Mouse (Mus musculus) hindbrain, embryonic 13.5 days (tissue): Measurements from ENCODE around the gene Uck1. TPM values are rescaled to one million over a fixed set of nuclear protein-coding genes. Genes with fewer than 3 reads are reported as not detected.

Experiments
- ATAC-seq: fragments of 200-750 bp; cut with Nextera tagmentation; 2 replicates; pipeline ENCODE4 v1.8.0; 2017; ENCODE audit warnings: moderate TSS enrichment; ENCODE audit not compliant: low FRiP score
- H3K27ac ChIP-seq: fragments of 300-500 bp; sonication (generic); 2 replicates; pipeline ENCODE4 v1.5.1; 2015; ENCODE audit warnings: inconsistent platforms, mild to moderate bottlenecking, moderate library complexity
- H3K27me3 ChIP-seq: fragments of 300-500 bp; sonication (generic); 2 replicates; pipeline ENCODE4 v1.6.1; 2015; ENCODE audit warnings: mild to moderate bottlenecking, inconsistent platforms
- H3K36me3 ChIP-seq: fragments of 300-500 bp; sonication (generic); 2 replicates; pipeline ENCODE4 v1.6.1; 2015; ENCODE audit warnings: mild to moderate bottlenecking, inconsistent platforms
- H3K4me1 ChIP-seq: fragments of 300-500 bp; sonication (generic); replicated peaks from 2 replicates; pipeline ENCODE4 v1.6.1; 2015; ENCODE audit warnings: inconsistent platforms
- H3K4me2 ChIP-seq: fragments of 300-500 bp; sonication (generic); 2 replicates; pipeline ENCODE4 v1.6.1; 2015; ENCODE audit warnings: inconsistent platforms, mild to moderate bottlenecking, moderate library complexity
- H3K4me3 ChIP-seq: fragments of 300-500 bp; sonication (generic); 2 replicates; pipeline ENCODE4 v1.5.1; 2015; ENCODE audit warnings: mild to moderate bottlenecking, inconsistent platforms
- H3K9ac ChIP-seq: fragments of 300-500 bp; sonication (generic); 2 replicates; pipeline ENCODE4 v1.6.1; 2015; ENCODE audit warnings: mild to moderate bottlenecking, inconsistent platforms
- H3K9me3 ChIP-seq: fragments of 300-500 bp; sonication (generic); 2 replicates; pipeline ENCODE4 v1.6.1; 2016; ENCODE audit warnings: inconsistent platforms
- WGBS: fragments of 180-500 bp; shearing (Covaris S2); methylation state at CpG from one replicate; pipeline ENCODE4 v1.1.7; 2015; 5-methylcytosine and 5-hydroxymethylcytosine counted together
- polyA plus RNA-seq: library from polyadenylated mRNA; unstranded; fragments of >200 nt; fragmentation: Nextera tagmentation; extraction: Ambion mirVana; gene quantifications from 2 replicates; pipeline ENCODE4 v1.2.1, GENCODE M21; 2015

Uck1 gene
- polyA plus RNA-seq, 1 experiment from 2014 or later, result 78.6 TPM

DNA sequence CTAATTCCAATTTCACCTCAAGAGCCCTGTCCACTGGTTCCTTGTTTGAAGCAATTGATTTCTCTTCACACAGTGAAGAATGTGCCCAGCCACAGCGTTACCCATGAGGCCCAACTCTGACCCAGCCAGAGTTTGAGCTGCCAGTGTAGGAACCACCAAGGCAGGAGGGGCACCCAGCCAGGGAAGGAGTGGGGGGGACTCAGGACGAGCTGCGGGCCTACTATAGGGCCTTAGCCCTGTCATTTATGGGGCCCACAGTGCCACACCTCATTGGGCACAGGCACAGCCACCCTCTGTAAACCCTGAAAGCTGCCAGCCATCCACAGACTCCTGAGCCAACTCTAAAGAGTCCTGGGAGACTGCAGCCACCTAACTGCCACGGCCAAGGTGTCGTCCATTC, 5.4 kb downstream of the Uck1 start:
- H3K4me1 ChIP-seq, result peaks cover 11% of the 10 kb centered on the region
- peaks cover 83% of the 10 kb centered on the region for H3K36me3 ChIP-seq
- WGBS, result 87% methylated on average over 5 of the region's 5 CpGs
- H3K9ac ChIP-seq, result no peak overlapping the region
- H3K4me3 ChIP-seq, result no peak overlapping the region
- no peak overlapping the region for H3K27ac ChIP-seq
- no peak overlapping the region for H3K4me2 ChIP-seq
- H3K27me3 ChIP-seq, result no peaks in the 10 kb centered on the region
- H3K9me3 ChIP-seq, result no peaks in the 10 kb centered on the region
- ATAC-seq, result no peak

DNA sequence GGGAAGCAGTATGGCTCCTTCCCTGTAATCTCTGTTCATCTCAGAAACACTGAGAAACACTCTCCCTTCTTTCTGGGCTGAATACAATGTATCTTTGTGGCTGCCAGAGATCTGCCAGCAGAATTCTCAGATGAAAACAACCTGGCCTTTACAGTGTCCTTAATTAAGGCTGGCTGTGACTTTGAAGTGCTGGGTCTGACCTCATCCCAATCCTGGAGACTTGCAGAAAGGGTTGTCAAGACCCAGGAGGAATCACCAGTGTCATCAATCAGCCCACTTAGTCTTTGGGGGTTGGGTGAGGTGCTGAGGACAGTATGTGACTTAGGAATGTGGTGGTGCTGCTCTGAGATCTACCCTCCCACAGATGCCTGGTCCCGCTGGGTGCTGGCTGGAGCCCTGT, 6.6 kb downstream of the Uck1 start:
- no peaks in the 10 kb centered on the region for H3K27me3 ChIP-seq
- peaks cover 95% of the 10 kb centered on the region for H3K36me3 ChIP-seq
- H3K9ac ChIP-seq, result no peak overlapping the region
- ATAC-seq, result no peak
- no peaks in the 10 kb centered on the region for H3K9me3 ChIP-seq
- H3K4me3 ChIP-seq, result no peak overlapping the region
- 90% methylated on average over 1 of the region's 1 CpGs for WGBS
- H3K4me2 ChIP-seq, result no peak overlapping the region
- H3K27ac ChIP-seq, result no peak overlapping the region
- no peaks in the 10 kb centered on the region for H3K4me1 ChIP-seq

DNA sequence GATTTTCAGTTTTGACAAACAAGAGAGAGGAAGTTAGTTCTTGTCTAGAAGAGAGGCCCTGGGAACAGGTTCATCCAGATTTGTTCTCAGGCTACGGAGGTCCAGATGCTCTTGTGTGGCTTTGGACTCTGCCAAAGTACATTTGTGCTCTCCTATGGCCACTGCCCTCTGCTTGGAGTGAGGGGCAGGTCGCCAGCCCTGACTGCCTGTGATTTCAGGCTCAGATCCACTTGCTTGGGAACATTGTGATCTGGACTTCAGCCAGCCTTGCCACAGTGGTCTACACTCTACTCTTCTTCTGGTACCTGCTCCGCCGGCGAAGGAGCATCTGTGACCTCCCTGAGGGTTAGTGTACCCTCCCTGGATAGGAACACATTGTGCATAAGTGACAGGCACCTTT, 7.3 kb downstream of the Uck1 start:
- ATAC-seq, result no peak
- no peak overlapping the region for H3K4me3 ChIP-seq
- H3K9me3 ChIP-seq, result no peaks in the 10 kb centered on the region
- peaks cover 95% of the 10 kb centered on the region for H3K36me3 ChIP-seq
- H3K27me3 ChIP-seq, result no peaks in the 10 kb centered on the region
- no peak overlapping the region for H3K9ac ChIP-seq
- no peak overlapping the region for H3K27ac ChIP-seq
- H3K4me2 ChIP-seq, result no peak overlapping the region
- no peaks in the 10 kb centered on the region for H3K4me1 ChIP-seq
- 96% methylated on average over 5 of the region's 5 CpGs for WGBS

DNA sequence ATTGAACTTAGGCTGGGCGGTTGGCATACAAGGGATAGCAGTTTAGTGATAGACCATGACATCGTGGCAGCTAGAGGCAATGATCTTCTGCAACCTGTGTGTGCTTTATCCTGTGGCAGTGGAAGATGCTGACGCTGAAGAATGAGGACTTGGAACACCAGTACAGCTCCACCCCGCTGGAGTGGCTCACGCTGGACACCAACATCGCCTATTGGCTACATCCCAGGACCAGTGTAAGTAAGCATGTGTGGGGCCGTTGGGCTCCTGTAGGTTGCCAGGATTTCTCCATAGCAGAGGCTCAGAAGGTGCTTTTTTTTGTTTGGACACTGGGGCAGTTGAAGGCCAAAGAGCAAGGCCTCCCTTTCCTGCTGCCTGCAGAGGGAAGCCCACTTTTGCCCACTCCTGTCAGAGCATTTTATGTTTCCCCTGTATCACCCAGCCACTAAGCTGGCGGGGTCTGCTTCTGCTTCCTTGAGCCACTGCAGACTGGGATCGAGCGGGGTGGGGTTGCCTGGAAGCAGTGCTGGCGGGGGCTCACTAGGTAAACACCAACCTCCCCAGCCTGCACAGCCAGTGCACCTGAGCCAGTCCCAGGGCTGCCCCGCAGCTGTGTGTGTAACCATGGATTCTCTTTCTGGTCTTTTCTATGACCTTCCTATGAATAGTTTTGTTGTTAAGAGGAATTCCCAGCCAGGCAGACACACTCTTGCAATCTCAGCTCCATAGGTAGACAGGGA, 8.0 kb downstream of the Uck1 start:
- H3K9ac ChIP-seq, result no peak overlapping the region
- H3K27ac ChIP-seq, result no peak overlapping the region
- H3K4me2 ChIP-seq, result no peak overlapping the region
- 94% methylated on average over 12 of the region's 12 CpGs for WGBS
- ATAC-seq, result no peak
- H3K4me1 ChIP-seq, result no peaks in the 10 kb centered on the region
- no peaks in the 10 kb centered on the region for H3K9me3 ChIP-seq
- H3K36me3 ChIP-seq, result peaks cover 95% of the 10 kb centered on the region
- no peaks in the 10 kb centered on the region for H3K27me3 ChIP-seq
- no peak overlapping the region for H3K4me3 ChIP-seq

DNA sequence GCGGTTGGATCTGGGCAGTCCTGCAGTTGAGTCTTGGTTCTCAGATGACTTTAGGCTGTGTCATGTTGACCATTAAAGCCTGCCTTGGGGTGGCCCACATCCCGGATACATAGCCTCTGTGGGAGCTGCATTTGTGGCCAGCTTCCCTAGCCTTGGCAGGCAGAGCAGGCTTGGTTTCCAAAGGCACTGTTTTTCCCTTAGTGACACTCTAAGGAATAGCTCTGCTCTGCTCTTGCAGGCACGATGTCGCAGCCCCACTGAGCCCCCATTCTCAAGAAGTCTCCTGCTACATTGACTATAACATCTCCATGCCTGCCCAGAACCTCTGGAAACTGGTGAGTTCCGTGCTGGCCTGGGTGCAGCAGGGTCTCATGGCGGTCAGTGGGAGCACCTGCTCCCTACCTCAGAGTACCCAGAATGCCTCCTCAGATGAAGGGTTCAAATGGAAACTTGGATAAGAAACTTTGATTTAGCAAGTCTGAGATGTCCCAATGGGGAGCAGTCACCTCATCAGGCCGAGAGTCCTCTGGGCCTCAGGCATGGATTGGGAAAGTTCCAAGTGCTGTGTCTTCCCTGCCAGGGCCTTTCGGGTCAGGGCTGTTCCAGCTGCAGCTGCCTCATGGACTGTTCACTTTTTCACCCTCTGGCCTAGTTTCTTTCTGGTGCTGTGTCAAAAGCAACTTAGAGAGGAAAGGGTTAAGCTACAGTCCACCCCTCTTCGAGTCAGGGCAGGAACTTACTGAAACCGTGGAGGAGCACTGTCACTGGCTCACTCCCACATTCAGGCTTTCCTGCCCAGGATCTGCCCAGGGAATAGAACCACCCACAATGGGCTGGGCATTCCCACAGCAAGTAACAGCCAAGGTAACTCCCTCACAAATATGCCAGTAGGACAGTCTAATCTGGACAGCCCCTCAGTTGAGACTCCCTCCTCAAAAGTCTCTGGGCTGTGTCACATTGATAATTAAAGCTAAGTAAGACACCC, 11.3 kb downstream of the Uck1 start:
- H3K9me3 ChIP-seq, result no peaks in the 10 kb centered on the region
- H3K4me1 ChIP-seq, result no peaks in the 10 kb centered on the region
- H3K36me3 ChIP-seq, result peaks cover 97% of the 10 kb centered on the region
- no peak for ATAC-seq
- no peak overlapping the region for H3K4me3 ChIP-seq
- 84% methylated on average over 10 of the region's 10 CpGs for WGBS
- H3K4me2 ChIP-seq, result no peak overlapping the region
- no peaks in the 10 kb centered on the region for H3K27me3 ChIP-seq
- no peak overlapping the region for H3K9ac ChIP-seq
- no peak overlapping the region for H3K27ac ChIP-seq

DNA sequence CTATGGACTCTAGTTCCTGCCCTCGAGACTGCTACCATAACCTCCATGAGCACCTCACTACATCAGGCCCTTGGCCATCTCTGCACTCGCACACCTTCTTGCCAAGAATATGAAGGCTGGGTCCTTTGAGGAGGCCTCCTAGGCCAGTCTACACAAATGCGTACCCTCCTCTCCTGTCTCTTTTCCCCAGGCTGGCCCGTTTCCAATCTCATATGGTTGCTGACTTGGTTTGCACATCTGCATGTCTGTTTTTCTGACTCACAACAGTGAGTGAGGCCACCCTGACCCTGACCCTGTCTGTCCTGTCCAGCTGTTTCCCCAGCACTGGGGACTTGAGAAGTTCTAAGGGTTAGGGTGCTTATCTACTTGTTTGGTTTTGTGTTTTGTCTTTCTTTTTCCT, 13.2 kb downstream of the Uck1 start:
- Histone ChIP-seq H3K4me1 (no peaks in the 10 kb centered on the region), H3K27ac (no peak overlapping the region), H3K9me3 (no peaks in the 10 kb centered on the region), H3K27me3 (no peaks in the 10 kb centered on the region), H3K9ac (no peak overlapping the region), H3K36me3 (peaks cover 95% of the 10 kb centered on the region), H3K4me2 (no peak overlapping the region), H3K4me3 (no peak overlapping the region)
- ATAC-seq, result no peak
- 86% methylated on average over 4 of the region's 4 CpGs for WGBS

DNA sequence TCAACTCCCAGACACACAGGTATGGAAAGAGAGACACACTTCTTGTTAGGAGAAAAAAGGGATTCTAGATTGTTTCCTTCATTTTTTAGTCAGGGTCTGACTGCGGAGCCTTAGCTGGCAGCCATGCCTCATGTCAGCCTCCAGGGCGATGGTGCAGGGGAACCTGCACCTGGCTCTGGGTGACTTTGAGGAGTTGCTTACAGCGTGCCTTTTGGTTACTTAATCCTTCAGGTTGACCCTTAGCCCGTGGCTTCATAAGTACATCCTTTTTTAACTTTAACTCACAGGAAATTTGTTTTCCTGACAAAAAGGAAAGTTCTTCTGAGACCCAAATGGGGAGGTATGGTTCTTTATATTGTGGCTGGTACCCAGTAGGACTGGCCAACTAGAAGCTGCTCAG, 17.0 kb downstream of the Uck1 start:
- Histone ChIP-seq H3K4me3 (no peak overlapping the region), H3K9me3 (no peaks in the 10 kb centered on the region), H3K9ac (no peak overlapping the region), H3K4me2 (no peak overlapping the region), H3K27me3 (no peaks in the 10 kb centered on the region), H3K36me3 (peaks cover 70% of the 10 kb centered on the region), H3K27ac (no peak overlapping the region), H3K4me1 (0 out of 2 replicates have a peak, but pooled peaks cover 1% of the 10 kb centered on the region)
- ATAC-seq, result no peak
- WGBS, result 89% methylated on average over 4 of the region's 4 CpGs

DNA sequence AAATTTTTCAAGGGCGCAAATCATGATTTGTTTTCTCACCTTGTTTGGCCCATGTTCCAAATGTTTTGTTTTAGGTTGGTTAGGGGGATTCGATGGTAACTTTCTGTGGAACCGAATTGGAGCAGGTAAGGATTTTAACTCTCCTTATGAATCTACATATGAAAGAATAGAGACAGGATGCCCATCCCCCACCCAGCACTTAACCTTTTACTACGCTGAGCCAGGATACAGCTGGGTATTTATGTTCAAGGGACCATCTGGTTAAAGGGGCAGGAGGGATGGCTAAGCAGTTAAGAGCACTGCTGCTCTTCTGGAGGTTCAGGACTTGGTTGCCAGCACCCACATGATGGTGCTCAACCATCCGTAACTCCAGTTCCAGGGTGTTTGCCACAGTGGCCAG, 19.4 kb downstream of the Uck1 start:
- peaks cover 48% of the 10 kb centered on the region for H3K36me3 ChIP-seq
- H3K9me3 ChIP-seq, result no peaks in the 10 kb centered on the region
- no peak overlapping the region for H3K4me2 ChIP-seq
- H3K4me1 ChIP-seq, result peaks cover 15% of the 10 kb centered on the region
- ATAC-seq, result no peak
- H3K4me3 ChIP-seq, result no peak overlapping the region
- H3K27me3 ChIP-seq, result no peaks in the 10 kb centered on the region
- 88% methylated on average over 5 of the region's 5 CpGs for WGBS
- H3K27ac ChIP-seq, result no peak overlapping the region
- no peak overlapping the region for H3K9ac ChIP-seq

DNA sequence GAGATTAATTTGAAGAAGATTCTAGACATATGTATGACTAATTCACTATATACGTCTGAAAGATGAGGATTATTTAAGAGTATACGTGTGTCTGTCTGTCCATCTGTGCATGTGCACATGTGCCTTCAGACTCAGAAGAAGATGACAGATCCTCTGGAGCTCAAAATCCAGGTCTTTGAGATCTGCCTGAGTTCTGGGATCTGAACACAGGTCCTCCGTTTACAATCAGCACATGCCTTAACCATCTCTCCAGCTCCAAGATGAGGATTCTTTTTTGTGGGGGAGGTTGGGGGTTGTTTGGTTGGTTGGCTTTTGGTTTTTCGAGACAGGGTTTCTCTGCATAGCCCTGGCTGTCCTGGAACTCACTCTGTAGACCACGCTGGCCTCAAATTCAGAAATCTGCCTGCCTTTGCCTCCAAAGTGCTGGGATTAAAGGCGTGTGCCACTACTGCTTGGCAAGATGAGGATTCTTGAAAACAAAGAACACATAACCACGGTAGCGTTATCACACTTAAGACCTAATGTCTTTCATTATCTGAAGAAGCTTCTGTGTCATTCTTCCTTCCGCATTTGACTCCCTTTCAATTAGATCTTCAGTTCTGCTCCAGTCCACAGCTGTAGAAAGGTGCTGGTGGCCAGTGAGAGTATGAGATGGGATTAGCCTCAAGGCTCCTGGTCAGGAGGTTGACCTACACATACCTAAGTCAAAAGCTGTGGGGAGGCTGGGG, 21.1 kb downstream of the Uck1 start:
- no peak for ATAC-seq
- 94% methylated on average over 9 of the region's 9 CpGs for WGBS

DNA sequence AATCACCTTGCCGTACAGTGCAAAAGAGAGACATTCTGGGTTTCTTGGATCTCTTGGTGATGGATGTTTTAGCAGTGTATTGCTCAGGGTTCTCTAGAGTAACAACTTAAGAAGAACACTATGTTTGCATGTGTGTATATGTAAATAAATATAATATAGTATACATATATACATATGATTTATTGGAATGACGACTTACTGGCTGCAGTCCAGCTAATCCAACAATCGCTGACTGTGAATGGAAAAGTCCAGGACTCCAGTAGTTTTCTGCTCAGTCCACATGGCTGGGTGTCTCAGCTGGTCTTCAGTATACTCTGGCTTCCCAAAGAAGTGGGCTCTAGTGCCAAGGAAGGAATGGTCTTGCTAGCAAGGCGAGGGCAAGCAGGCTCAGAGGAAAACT, 22.4 kb downstream of the Uck1 start:
- 44% methylated on average over 4 of the region's 4 CpGs for WGBS
- peak overlapping the region; percentile 59 for H3K4me3 ChIP-seq
- H3K9me3 ChIP-seq, result no peaks in the 10 kb centered on the region
- H3K4me2 ChIP-seq, result peak overlapping the region; percentile 92
- no peaks in the 10 kb centered on the region for H3K27me3 ChIP-seq
- ATAC-seq, result no peak
- peak overlapping the region; percentile 88; the same call in 1 of the 2 replicates for H3K27ac ChIP-seq
- peak overlapping the region; percentile 84 for H3K9ac ChIP-seq
- peaks cover 28% of the 10 kb centered on the region for H3K4me1 ChIP-seq
- peaks cover 38% of the 10 kb centered on the region for H3K36me3 ChIP-seq

More for the DNA sequence above, 21.1 kb downstream of the Uck1 start:
- Histone ChIP-seq H3K27ac (no peak overlapping the region), H3K27me3 (no peaks in the 10 kb centered on the region), H3K4me1 (peaks cover 28% of the 10 kb centered on the region), H3K9ac (no peak overlapping the region), H3K36me3 (peaks cover 38% of the 10 kb centered on the region), H3K4me3 (no peak overlapping the region), H3K4me2 (no peak overlapping the region), H3K9me3 (no peaks in the 10 kb centered on the region)

DNA sequence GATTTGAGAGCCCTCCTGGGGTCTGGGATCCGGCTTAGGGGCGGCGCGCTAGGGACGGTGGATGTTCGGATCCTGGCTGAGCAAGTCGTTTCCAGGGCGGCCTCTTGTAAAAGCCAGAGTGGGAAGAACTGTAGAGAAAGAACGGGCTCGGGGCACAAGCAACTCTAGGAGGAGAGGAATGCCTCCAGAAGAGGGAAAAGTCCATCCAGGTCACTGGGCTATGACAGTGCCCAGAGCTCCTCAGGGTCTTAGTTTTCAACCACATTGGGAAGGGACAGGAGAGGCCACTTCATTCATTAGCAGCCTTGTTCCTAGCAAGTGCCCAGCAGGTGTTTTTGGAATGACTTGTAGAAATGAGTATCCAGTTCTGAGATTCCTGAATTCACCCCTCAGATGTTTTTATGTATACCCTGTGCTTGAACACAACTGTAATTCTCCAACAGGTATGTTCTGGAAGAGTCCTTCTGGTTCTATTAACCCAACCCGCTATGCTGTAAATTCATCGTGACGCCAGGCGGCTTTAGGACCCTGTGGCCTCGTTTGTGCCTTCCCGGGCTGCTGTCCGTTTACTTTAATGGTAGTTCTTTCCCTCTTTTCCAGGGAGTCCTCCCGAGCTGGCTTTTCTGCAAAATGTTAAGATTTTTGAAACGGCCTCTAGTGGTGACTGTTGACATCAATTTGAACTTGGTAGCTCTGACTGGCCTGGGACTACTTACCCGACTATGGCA, 23.0 kb downstream of the Uck1 start:
- Histone ChIP-seq H3K4me3 (peak overlapping the region; percentile 59), H3K36me3 (peaks cover 41% of the 10 kb centered on the region), H3K27me3 (no peaks in the 10 kb centered on the region), H3K9me3 (no peaks in the 10 kb centered on the region), H3K9ac (peak overlapping the region; percentile 84), H3K4me2 (peak overlapping the region; percentile 92), H3K27ac (peak overlapping the region; percentile 88), H3K4me1 (peaks cover 28% of the 10 kb centered on the region)
- under 1% methylated on average over 20 of the region's 20 CpGs for WGBS
- peak; percentile 70 for ATAC-seq
